Mouse (Mus musculus) kidney, embryonic 16.5 days (tissue): ENCODE measurements around the gene Gbp2. TPM values are rescaled to one million over a fixed set of nuclear protein-coding genes. Genes with fewer than 3 reads are reported as not detected.

Experiments used
- ATAC-seq: fragments of 200-750 bp; cut with Nextera tagmentation; 2 replicates; pipeline ENCODE4 v1.8.0; 2017; ENCODE audit warnings: moderate TSS enrichment; ENCODE audit not compliant: low FRiP score, low TSS enrichment
- H3K27ac ChIP-seq: fragments of 300-500 bp; sonication (generic); 2 replicates; pipeline ENCODE4 v1.5.1; 2014; ENCODE audit warnings: low read length
- H3K27me3 ChIP-seq: fragments of 300-500 bp; sonication (generic); 2 replicates; pipeline ENCODE4 v1.6.1; 2014; ENCODE audit warnings: low read length, control low read depth, mixed read lengths; ENCODE audit not compliant: insufficient read depth
- H3K36me3 ChIP-seq: fragments of 300-500 bp; sonication (generic); 2 replicates; pipeline ENCODE4 v1.6.1; 2014; ENCODE audit warnings: low read length, control low read depth, mixed read lengths; ENCODE audit not compliant: insufficient read depth
- H3K4me1 ChIP-seq: fragments of 300-500 bp; sonication (generic); 2 replicates; pipeline ENCODE4 v1.6.1; 2014; ENCODE audit warnings: low read length, control low read depth, mixed read lengths; ENCODE audit not compliant: insufficient read depth
- H3K4me2 ChIP-seq: fragments of 300-500 bp; sonication (generic); replicated peaks from 2 replicates; pipeline ENCODE4 v1.6.1; 2014; ENCODE audit warnings: low read depth, low read length
- H3K4me3 ChIP-seq: fragments of 300-500 bp; sonication (generic); 2 replicates; pipeline ENCODE4 v1.5.1; 2014; ENCODE audit warnings: mild to moderate bottlenecking, low read length
- H3K9ac ChIP-seq: fragments of 300-500 bp; sonication (generic); replicated peaks from 2 replicates; pipeline ENCODE4 v1.6.1; 2014; ENCODE audit warnings: low read length
- H3K9me3 ChIP-seq: fragments of 300-500 bp; sonication (generic); 2 replicates; pipeline ENCODE4 v1.6.1; 2016; ENCODE audit warnings: low read length, control low read depth
- WGBS: fragments of 180-500 bp; shearing (Covaris S2); extraction: QIAGEN DNeasy Blood & Tissue Kit; methylation state at CpG from one replicate; pipeline ENCODE4 v1.1.7; 2014; 5-methylcytosine and 5-hydroxymethylcytosine counted together
- polyA plus RNA-seq: library from polyadenylated mRNA; unstranded; fragments of >200 nt; fragmentation: Nextera tagmentation; extraction: Ambion mirVana; gene quantifications from 2 replicates; pipeline ENCODE4 v1.2.1, GENCODE M21; 2015

The Gbp2 gene
- polyA plus RNA-seq = 1.1 and 1.6 TPM in 2 replicates

DNA sequence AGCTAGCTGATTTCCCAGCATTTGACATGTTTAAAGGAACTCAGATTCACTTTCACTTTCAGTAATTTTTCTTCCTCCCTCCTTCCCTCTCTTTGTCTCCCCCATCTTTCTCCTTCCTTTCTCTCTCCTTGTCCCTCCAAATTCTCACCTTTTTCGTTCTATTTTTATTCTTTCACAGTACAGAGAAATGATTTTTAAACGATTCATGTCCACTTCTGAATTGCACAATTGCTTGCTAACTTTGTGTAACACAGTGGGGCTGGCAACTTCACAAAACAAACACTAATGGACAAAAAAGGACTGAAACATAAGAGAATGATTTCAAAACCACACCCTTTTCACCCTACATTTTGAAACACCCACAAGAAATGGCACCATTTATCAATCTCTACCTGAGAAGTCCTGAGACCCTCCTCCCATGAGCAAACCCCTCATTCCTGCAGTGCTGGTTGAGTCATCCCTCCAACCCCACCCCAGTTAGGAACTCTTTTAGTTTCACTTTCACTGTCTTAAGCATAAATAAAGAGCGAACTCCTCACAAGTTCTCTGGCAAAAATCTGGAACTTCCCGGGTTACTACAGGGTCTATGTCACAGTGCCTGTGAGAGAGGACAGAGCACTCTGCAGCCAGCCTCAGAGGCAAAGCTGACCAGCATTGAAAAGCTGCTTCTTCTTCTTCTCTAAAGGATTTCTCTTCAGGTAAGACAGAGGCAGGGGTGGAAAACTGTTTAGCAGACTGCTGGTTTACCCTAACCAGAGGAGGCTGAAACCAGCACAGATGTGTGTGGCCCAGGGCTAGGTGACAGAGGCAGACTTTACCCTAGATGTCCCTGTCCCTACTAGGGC, at the start of gene Gbp2:
TSS of gene Gbp2 (plus strand) at position 492 of the 845 bp plus-strand sequence.
- Histone ChIP-seq H3K27ac (no peak within 1 kb of the TSS), H3K4me3 (peak within 1 kb of the TSS; percentile 32), H3K27me3 (no peaks in the 10 kb centered on the region), H3K9me3 (no peaks in the 10 kb centered on the region), H3K9ac (0 out of 2 replicates have a peak within 1 kb of the TSS, but pooled peaks have one; percentile 39), H3K36me3 (no peaks in the 10 kb centered on the region), H3K4me1 (no peaks in the 10 kb centered on the region), H3K4me2 (peak within 1 kb of the TSS; percentile 50)
- ATAC-seq = peak; percentile 57; the same call in 1 of the 2 replicates
- WGBS = 57% methylated on average over 4 of the region's 4 CpGs

DNA sequence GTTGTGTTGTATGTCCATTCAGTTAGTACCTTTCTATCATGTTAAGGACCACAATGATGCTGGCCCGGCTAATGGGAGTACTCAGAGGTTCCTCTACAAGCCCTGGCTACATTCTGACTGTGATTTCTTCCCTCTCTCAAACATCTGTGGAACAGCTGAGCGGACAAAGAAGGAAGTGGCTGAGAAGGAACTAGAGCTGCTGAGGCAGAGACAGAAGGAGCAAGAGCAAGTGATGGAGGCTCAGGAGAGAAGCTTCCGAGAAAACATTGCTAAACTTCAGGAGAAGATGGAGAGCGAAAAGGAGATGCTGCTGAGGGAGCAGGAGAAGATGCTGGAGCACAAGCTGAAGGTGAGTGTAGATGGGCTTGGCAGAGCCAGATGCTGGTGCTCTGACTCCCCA, 49.7 kb upstream of the Gbp2 start:
- Histone ChIP-seq H3K4me3 (no peak overlapping the region), H3K9me3 (no peaks in the 10 kb centered on the region), H3K9ac (no peak overlapping the region), H3K27ac (no peak overlapping the region), H3K27me3 (no peaks in the 10 kb centered on the region), H3K4me2 (no peak overlapping the region), H3K36me3 (no peaks in the 10 kb centered on the region), H3K4me1 (no peaks in the 10 kb centered on the region)
- ATAC-seq = no peak
- 96% methylated on average over 4 of the region's 4 CpGs for WGBS

DNA sequence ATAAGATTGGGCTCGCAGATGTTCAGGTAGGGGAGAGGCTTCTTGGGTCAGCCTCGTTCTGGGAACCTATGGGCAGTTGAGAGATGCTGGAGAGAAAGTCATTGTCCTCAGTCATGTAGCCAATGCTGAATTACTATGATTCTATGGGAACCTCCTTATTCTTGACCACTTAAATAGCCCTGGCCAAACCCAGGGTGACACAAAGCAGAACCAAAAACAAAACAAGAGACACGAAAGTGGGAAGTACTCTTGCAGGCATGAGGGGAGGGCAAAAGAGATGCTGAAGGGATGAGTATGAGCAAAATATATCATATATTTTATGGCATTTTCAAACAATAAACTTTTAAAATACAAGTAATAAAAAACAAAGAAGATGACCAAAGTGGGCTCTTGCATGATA, 43.3 kb upstream of the Gbp2 start:
- 82% methylated on average over 3 of the region's 3 CpGs for WGBS
- no peak for ATAC-seq
- Histone ChIP-seq H3K36me3 (no peaks in the 10 kb centered on the region), H3K27ac (no peak overlapping the region), H3K9me3 (no peaks in the 10 kb centered on the region), H3K4me1 (no peaks in the 10 kb centered on the region), H3K27me3 (no peaks in the 10 kb centered on the region), H3K9ac (no peak overlapping the region), H3K4me3 (no peak overlapping the region), H3K4me2 (no peak overlapping the region)

DNA sequence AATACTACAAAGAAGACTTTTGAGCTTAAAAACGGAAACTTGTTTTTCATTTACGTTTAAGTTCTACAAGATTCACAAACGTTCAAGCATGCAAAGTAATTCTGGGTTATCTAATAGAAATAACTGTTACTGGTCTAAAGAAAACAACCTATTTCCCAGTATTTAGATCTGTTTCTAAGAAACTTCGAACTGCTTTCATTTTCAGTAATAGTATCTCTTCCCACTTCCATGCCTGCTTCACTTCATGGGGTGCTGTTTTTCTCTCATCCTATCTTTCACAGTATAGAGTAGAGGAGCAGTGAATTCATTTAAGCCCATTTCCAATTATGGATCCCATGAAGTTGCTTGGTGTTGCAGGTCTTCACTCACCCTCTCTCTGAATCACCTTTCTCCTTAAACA, 42.1 kb upstream of the Gbp2 start:
- H3K36me3 ChIP-seq = no peaks in the 10 kb centered on the region
- no peak overlapping the region for H3K9ac ChIP-seq
- no peak overlapping the region for H3K27ac ChIP-seq
- no peak overlapping the region for H3K4me3 ChIP-seq
- H3K4me2 ChIP-seq = no peak overlapping the region
- no peak for ATAC-seq
- no peaks in the 10 kb centered on the region for H3K4me1 ChIP-seq
- WGBS = 83% methylated on average over 4 of the region's 4 CpGs
- no peaks in the 10 kb centered on the region for H3K27me3 ChIP-seq
- H3K9me3 ChIP-seq = no peaks in the 10 kb centered on the region

DNA sequence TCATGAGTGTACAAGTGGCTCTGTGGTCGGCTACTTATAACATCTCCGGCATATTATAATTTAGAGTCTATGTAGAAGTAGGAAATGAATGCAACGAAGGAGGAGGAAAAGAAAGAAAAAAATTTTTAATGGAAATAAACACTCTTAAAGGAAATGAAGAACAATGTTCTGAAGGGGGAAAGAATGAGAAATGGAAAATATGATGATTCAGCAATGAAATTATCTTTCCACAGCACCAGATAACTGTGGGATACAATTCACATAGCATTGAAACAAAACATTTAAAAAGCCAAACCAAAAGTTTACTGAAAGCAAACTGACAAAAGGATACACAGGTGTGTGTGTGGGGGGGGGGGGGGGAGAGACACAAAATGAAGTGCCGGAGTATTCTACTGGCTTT, 37.3 kb upstream of the Gbp2 start:
- Histone ChIP-seq H3K9me3 (no peaks in the 10 kb centered on the region), H3K9ac (no peak overlapping the region), H3K36me3 (no peaks in the 10 kb centered on the region), H3K27ac (no peak overlapping the region), H3K4me3 (no peak overlapping the region), H3K4me1 (no peaks in the 10 kb centered on the region), H3K4me2 (no peak overlapping the region), H3K27me3 (no peaks in the 10 kb centered on the region)
- ATAC-seq = no peak
- 87% methylated on average over 4 of the region's 4 CpGs for WGBS

DNA sequence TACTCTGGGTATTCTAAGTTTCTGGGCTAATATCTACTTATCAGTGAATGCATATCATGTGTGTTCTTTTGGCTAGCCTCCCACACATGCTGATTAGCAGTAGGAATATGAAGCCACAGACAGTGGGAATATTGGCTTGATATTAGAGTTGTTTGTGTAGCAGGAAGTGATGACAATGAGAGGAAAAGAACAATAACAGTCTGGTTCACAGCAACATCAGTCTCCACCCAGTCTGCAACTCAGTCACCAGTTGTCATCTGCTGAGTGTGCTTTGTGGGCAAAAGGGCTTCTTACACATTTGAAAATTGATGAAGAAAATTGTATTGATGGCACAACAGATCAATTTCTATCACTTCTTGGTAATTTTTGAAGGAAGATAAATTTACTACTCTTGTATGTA, 33.0 kb upstream of the Gbp2 start:
- Histone ChIP-seq H3K4me1 (no peaks in the 10 kb centered on the region), H3K27ac (no peak overlapping the region), H3K4me3 (no peak overlapping the region), H3K27me3 (no peaks in the 10 kb centered on the region), H3K9ac (no peak overlapping the region), H3K4me2 (no peak overlapping the region), H3K36me3 (no peaks in the 10 kb centered on the region), H3K9me3 (no peaks in the 10 kb centered on the region)
- ATAC-seq = no peak

DNA sequence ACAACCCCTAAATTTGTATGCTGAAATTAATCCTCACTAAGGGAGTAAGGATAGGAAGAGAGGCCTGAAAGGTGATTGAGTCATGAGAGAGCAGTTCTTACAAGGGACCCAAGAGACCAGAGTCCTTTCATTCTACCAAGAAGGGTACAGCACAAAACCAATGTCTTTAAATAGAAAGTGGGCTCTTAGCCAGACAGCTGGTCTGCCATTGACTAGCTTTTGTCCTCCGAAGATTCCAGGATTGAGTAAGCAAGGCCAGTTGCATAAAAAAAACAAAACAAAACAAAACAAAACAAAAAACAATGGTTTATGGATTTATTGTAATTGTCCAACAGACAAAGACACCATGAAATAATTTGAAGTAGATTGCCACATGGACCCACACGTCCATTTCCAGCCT, 31.5 kb upstream of the Gbp2 start:
- ATAC-seq = no peak
- Histone ChIP-seq H3K36me3 (no peaks in the 10 kb centered on the region), H3K9ac (no peak overlapping the region), H3K27ac (no peak overlapping the region), H3K4me1 (no peaks in the 10 kb centered on the region), H3K4me2 (no peak overlapping the region), H3K9me3 (no peaks in the 10 kb centered on the region), H3K27me3 (no peaks in the 10 kb centered on the region), H3K4me3 (no peak overlapping the region)
- 80% methylated on average over 2 of the region's 2 CpGs for WGBS

DNA sequence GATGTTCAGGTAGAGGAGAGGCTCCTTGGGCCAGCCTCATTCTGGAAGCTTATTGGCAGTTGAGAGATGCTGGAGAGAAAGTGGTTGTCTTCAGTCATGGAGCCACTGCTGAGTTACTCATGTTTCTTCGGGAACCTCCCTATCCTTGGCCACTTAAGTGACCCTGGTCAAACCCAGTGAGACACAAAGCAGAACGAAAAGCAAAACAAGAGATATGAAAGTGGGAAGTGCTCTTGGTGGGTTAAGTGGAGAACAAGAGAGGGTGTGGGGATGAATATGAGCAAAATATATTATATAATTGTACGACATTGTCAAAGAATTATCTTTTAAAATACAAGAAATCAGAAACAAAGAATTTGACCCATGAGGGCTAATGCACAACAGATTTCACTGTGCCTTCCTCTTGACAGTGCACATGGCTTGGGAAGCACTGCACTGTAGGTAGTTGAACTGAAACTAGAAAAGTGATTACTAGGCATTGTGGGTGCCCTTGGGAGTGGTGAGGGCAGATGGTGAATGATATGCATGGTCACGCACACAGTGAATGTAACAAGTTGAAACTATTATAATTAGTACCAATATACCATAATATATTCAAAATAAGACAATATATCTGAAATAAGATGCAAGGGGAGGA, 29.9 kb upstream of the Gbp2 start:
- Histone ChIP-seq H3K4me2 (no peak overlapping the region), H3K27ac (no peak overlapping the region), H3K9ac (no peak overlapping the region), H3K36me3 (no peaks in the 10 kb centered on the region), H3K27me3 (no peaks in the 10 kb centered on the region), H3K4me1 (no peaks in the 10 kb centered on the region), H3K9me3 (no peaks in the 10 kb centered on the region), H3K4me3 (no peak overlapping the region)
- WGBS = 86% methylated on average over 4 of the region's 4 CpGs
- no peak for ATAC-seq

DNA sequence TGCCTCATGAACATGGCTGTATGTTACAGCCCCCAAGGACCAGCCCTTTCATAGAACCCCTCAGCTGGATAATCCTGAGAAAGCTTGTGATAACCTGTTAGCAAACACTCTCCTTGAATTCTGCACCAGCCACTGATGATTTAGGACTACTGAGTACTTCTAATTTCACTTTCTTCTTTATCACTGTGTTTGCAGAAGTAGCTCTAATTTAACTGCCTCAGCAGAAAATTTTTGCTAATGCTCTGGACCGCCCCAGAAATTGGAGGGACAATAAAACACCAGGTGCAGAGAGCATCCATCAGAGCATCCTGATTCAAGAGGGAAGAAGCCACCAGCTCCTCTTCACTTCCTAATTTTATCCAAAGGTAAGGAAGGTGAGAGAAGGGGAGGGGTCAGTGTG, 25.9 kb upstream of the Gbp2 start, which contains the start of gene Gbp2b:
TSS of gene Gbp2b (plus strand) at position 301 of the 400 bp plus-strand sequence.
- no peaks in the 10 kb centered on the region for H3K9me3 ChIP-seq
- no peak for ATAC-seq
- H3K4me3 ChIP-seq = no peak within 1 kb of the TSS
- H3K9ac ChIP-seq = no peak within 1 kb of the TSS
- WGBS = 63% methylated on average over 1 of the region's 1 CpGs
- no peak within 1 kb of the TSS for H3K4me2 ChIP-seq
- H3K27ac ChIP-seq = no peak within 1 kb of the TSS
- no peaks in the 10 kb centered on the region for H3K36me3 ChIP-seq
- H3K4me1 ChIP-seq = no peaks in the 10 kb centered on the region
- no peaks in the 10 kb centered on the region for H3K27me3 ChIP-seq

DNA sequence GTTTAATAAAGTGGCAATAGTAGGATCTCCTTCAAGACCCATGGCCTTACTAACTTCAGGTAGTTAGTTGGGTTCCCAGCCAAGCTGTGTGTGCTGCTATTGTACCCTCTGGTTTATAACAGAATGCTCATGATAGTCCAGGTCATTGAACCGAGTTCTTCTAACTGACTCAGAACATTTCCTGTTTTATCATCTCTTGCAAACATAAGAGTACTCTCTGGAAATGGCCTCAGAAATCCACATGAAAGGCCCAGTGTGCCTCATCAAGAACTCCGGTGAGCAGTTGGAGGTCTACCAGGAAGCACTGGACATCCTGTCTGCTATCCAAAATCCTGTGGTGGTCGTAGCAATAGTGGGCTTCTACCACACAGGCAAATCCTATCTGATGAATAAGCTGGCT, 22.5 kb upstream of the Gbp2 start:
- no peak overlapping the region for H3K4me2 ChIP-seq
- no peak overlapping the region for H3K9ac ChIP-seq
- no peak for ATAC-seq
- H3K4me3 ChIP-seq = no peak overlapping the region
- no peaks in the 10 kb centered on the region for H3K4me1 ChIP-seq
- H3K27me3 ChIP-seq = no peaks in the 10 kb centered on the region
- H3K36me3 ChIP-seq = no peaks in the 10 kb centered on the region
- H3K9me3 ChIP-seq = no peaks in the 10 kb centered on the region
- 80% methylated on average over 3 of the region's 3 CpGs for WGBS
- no peak overlapping the region for H3K27ac ChIP-seq
